Comparison of ENCODE assay signal across 8 mouse cellular contexts in the genomic region with DNA sequence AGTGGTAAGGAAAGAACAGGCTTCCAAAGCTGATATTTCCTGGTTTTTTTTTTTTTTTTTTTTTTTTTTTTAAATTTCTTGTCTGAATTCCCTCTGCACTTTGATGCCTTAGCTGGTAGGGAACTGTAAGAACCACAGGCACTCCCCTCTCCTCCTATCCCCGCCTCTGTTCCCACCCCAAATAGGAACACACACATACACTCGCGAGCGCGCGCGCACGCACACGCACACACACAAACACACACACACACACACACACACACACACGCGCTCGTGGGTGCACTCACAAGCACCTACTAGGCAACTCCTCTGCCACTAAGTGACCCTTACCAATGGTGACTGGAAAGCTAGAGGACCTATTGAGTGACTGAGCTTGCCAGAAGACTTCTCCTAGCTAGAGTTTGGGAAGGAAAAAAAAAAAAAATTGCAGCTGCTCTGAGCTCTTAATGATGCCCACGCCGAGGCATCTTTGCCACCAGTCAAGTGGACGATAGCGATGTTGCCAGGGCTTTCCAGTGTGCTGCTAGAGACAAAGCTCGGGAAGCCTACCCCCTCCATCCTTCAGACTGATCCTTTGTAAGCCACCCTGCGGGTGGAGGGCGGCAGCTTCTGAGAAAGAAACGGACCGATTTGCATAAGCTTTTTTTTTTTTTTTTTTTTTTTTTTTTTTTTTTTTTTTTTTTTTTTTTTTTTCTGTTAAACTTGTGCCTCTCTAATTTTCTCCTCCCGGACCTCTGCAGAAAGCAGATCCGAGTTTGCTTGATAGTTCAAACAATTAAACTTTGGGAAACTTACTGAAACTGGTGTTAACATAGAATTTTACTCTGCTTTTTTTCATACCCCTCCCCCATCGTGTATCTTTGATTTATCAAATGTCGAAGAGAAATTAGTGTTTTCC. TPM values are rescaled to one million over a fixed set of nuclear protein-coding genes. Genes with fewer than 3 reads are reported as not detected.
DNase-seq lines count a peak whose midpoint lies in the region; ATAC-seq and TF ChIP-seq lines count a peak whose summit lies in the region.

No protein-coding gene starts in this region.

- H3K36me3 ChIP-seq in heart, embryonic 13.5 days, result no peaks in the 10 kb centered on the region
- no peaks in the 10 kb centered on the region for H3K36me3 ChIP-seq in hindbrain, embryonic 13.5 days
- no peaks in the 10 kb centered on the region for H3K36me3 ChIP-seq in midbrain, embryonic 11.5 days (ENCODE audit: control insufficient read depth, insufficient read depth, low read length)
- no peaks in the 10 kb centered on the region for H3K36me3 ChIP-seq in stomach, postnatal 0 days (ENCODE audit: control insufficient read depth, insufficient read depth, low read length)

- TF ChIP-seq CTCF in stomach, postnatal 0 days (IDR thresholded peaks at IDR 0.05; ENCODE audit: low read depth), result no peak

- no peak; the same call in 1 of the 2 replicates for ATAC-seq in heart, embryonic 13.5 days (ENCODE audit: extremely low read depth, insufficient number of reproducible peaks, low FRiP score, low TSS enrichment)
- ATAC-seq in hindbrain, embryonic 13.5 days (ENCODE audit: low FRiP score), result peak; percentile 65
- peak; percentile 82 for ATAC-seq in midbrain, embryonic 11.5 days (ENCODE audit: low FRiP score)
- no peak for ATAC-seq in stomach, postnatal 0 days (ENCODE audit: low FRiP score, low TSS enrichment)

- intact Hi-C loops in left cerebral cortex, postnatal 10 days (cut with DNase I), result loop anchor here (5.0 kb wide), 1 partner anchor 714 kb away; the partner anchor contains the start of gene Hapln1

- TF ChIP-seq EP300 in stomach, postnatal 0 days (optimal IDR thresholded peaks at IDR 0.05), result no peak

- peaks cover 27% of the 10 kb centered on the region for H3K4me1 ChIP-seq in heart, embryonic 13.5 days
- H3K4me1 ChIP-seq in hindbrain, embryonic 13.5 days (replicated peaks), result peaks cover 20% of the 10 kb centered on the region
- peaks cover 9% of the 10 kb centered on the region for H3K4me1 ChIP-seq in midbrain, embryonic 11.5 days (ENCODE audit: control insufficient read depth, insufficient read depth, low read length)
- H3K4me1 ChIP-seq in stomach, postnatal 0 days (replicated peaks; ENCODE audit: control insufficient read depth, insufficient read depth), result no peaks in the 10 kb centered on the region

- peak overlapping the region; percentile 100 for H3K4me2 ChIP-seq in heart, embryonic 13.5 days
- H3K4me2 ChIP-seq in hindbrain, embryonic 13.5 days, result peak overlapping the region; percentile 91
- H3K4me2 ChIP-seq in midbrain, embryonic 11.5 days, result peak overlapping the region; percentile 96
- peak overlapping the region; percentile 87 for H3K4me2 ChIP-seq in stomach, postnatal 0 days (replicated peaks; ENCODE audit: low read depth)

- H3K27me3 ChIP-seq in heart, embryonic 13.5 days (replicated peaks), result 0 out of 2 replicates have a peak, but pooled peaks cover 2% of the 10 kb centered on the region
- H3K27me3 ChIP-seq in hindbrain, embryonic 13.5 days, result no peaks in the 10 kb centered on the region
- H3K27me3 ChIP-seq in midbrain, embryonic 11.5 days (ENCODE audit: control insufficient read depth, insufficient read depth, low read length), result no peaks in the 10 kb centered on the region
- no peaks in the 10 kb centered on the region for H3K27me3 ChIP-seq in stomach, postnatal 0 days (ENCODE audit: control insufficient read depth, insufficient read depth, low read length)

- WGBS in heart, embryonic 13.5 days, result 1% methylated on average over 25 of the region's 25 CpGs
- WGBS in hindbrain, embryonic 13.5 days, result under 1% methylated on average over 23 of the region's 25 CpGs
- 0% methylated on average over 25 of the region's 25 CpGs for whole genome bisulfite sequencing in midbrain, embryonic 11.5 days
- WGBS in stomach, postnatal 0 days, result 1% methylated on average over 25 of the region's 25 CpGs

- no peak for DNase-seq in heart, adult 18-20 months
- DNase-seq in embryo, embryonic 10 days (ENCODE audit: low spot score), result peak; percentile 73
- peak; percentile 59 for DNase-seq in left cerebral cortex, postnatal 10 days (ENCODE audit: extremely low spot score in 1 of 2, low spot score in 2 of 2)
- peak; percentile 97 for DNase-seq in midbrain, embryonic 11.5 days (ENCODE audit: low spot score, missing footprints)
- peak; percentile 23 for DNase-seq in stomach, postnatal 0 days (ENCODE audit: low spot score)
- DNase-seq in thymus, postnatal 10 days (ENCODE audit: low spot score in 2 of 2), result no peak

- peak overlapping the region; percentile 83 for H3K4me3 ChIP-seq in heart, embryonic 13.5 days
- H3K4me3 ChIP-seq in hindbrain, embryonic 13.5 days, result peak overlapping the region; percentile 86
- peak overlapping the region; percentile 75 for H3K4me3 ChIP-seq in midbrain, embryonic 11.5 days (ENCODE audit: low read depth, low read length)
- H3K4me3 ChIP-seq in stomach, postnatal 0 days (ENCODE audit: low read depth, low read length), result peak overlapping the region; percentile 36

- peak overlapping the region; percentile 42; the same call in 1 of the 2 replicates for H3K27ac ChIP-seq in heart, embryonic 13.5 days (replicated peaks)
- H3K27ac ChIP-seq in hindbrain, embryonic 13.5 days, result peak overlapping the region; percentile 90
- peak overlapping the region; percentile 71 for H3K27ac ChIP-seq in midbrain, embryonic 11.5 days (ENCODE audit: low read depth, low read length)
- no peak overlapping the region for H3K27ac ChIP-seq in stomach, postnatal 0 days (replicated peaks)

- H3K9me3 ChIP-seq in heart, embryonic 13.5 days, result no peaks in the 10 kb centered on the region
- no peaks in the 10 kb centered on the region for H3K9me3 ChIP-seq in hindbrain, embryonic 13.5 days
- H3K9me3 ChIP-seq in midbrain, embryonic 11.5 days (ENCODE audit: control insufficient read depth, low read length), result no peaks in the 10 kb centered on the region
- H3K9me3 ChIP-seq in stomach, postnatal 0 days (ENCODE audit: control insufficient read depth, low read length), result no peaks in the 10 kb centered on the region

- peak overlapping the region; percentile 76 for H3K9ac ChIP-seq in heart, embryonic 13.5 days
- peak overlapping the region; percentile 90 for H3K9ac ChIP-seq in hindbrain, embryonic 13.5 days
- H3K9ac ChIP-seq in midbrain, embryonic 11.5 days (ENCODE audit: low read length), result peak overlapping the region; percentile 97
- no peak overlapping the region for H3K9ac ChIP-seq in stomach, postnatal 0 days (ENCODE audit: low read length)

RNA-seq across cellular contexts. Expression of gene Edil3, which starts 2.5 kb away (rescaled TPM):
- polyA plus RNA-seq in heart, embryonic 13.5 days (2015; fragmentation: Nextera tagmentation; extraction: Ambion mirVana), result 5.1 and 5.8 TPM in 2 replicates
- total RNA-seq in heart, adult 18-20 months (2021), result under 1 TPM; 0.17 to 0.44 TPM
- 58.3 and 59.4 TPM in 2 replicates for polyA plus RNA-seq in hindbrain, embryonic 13.5 days (2015; fragmentation: Nextera tagmentation; extraction: Ambion mirVana)
- total RNA-seq in left cerebral cortex, postnatal 10 days (2021), result 10 to 100 TPM; 82.2 TPM
- polyA plus RNA-seq in midbrain, embryonic 11.5 days (2014; fragmentation: Nextera tagmentation; extraction: Ambion mirVana), result 36.3 and 44.0 TPM in 2 replicates
- 1.1 and 1.7 TPM in 2 replicates for polyA plus RNA-seq in stomach, postnatal 0 days (2015; fragmentation: Nextera tagmentation; extraction: Ambion mirVana)

Comparison
In these comparisons a context has a peak if more than half of its experiments do, and no peak if none do; other contexts are left out.
1. ATAC-seq: peak in hindbrain, embryonic 13.5 days (single experiment) and midbrain, embryonic 11.5 days (single experiment); none in heart, embryonic 13.5 days (single experiment) and stomach, postnatal 0 days (single experiment).
2. H3K4me3 ChIP-seq: peak in every context shown above with its lines; median percentile 86 in hindbrain, embryonic 13.5 days; 83 in heart, embryonic 13.5 days; 75 in midbrain, embryonic 11.5 days; 36 in stomach, postnatal 0 days.
3. DNase-seq: peak in embryo, embryonic 10 days (single experiment), left cerebral cortex, postnatal 10 days (2 of 2), midbrain, embryonic 11.5 days (single experiment) and stomach, postnatal 0 days (single experiment); none in heart, adult 18-20 months (0 of 2) and thymus, postnatal 10 days (0 of 2).
4. Peak in every context shown above with its lines, with median percentiles within 50 percentile points of each other: H3K4me2 ChIP-seq.